Mouse (Mus musculus) heart, adult 2 months (tissue): ENCODE measurements around the gene Wwox.
A peak's percentile ranks its signal among the peaks of the same experiment; 100 is the strongest.

Experiments used
- CTCF ChIP-seq: fragments of 200-600 bp; IDR thresholded peaks from 2 replicates; pipeline ENCODE4 v1.8.1; 2022; ENCODE audit warnings: antibody characterized with exemption, mild to moderate bottlenecking, moderate library complexity
- EP300 ChIP-seq: fragments of 200-500 bp; IDR thresholded peaks from 2 replicates; pipeline ENCODE4 v1.6.1; 2011; ENCODE audit warnings: low read depth, low read length, control low read depth; ENCODE audit not compliant: insufficient read depth
- POLR2A ChIP-seq: fragments of 200-500 bp; IDR thresholded peaks from 2 replicates; pipeline ENCODE4 v1.6.1; 2011; ENCODE audit warnings: mild to moderate bottlenecking, low read depth, low read length, control low read depth; ENCODE audit not compliant: insufficient read depth

GRCm38 (mm10) chr8:114977746-114978145 lies 538.3 kb downstream of the Wwox start:
- TF ChIP-seq EP300 (0 out of 2 replicates have a peak, but pooled peaks have one; percentile 48), CTCF (no peak), POLR2A (no peak)
